ENCODE assay signal across 8 mouse cellular contexts in the genomic region with DNA sequence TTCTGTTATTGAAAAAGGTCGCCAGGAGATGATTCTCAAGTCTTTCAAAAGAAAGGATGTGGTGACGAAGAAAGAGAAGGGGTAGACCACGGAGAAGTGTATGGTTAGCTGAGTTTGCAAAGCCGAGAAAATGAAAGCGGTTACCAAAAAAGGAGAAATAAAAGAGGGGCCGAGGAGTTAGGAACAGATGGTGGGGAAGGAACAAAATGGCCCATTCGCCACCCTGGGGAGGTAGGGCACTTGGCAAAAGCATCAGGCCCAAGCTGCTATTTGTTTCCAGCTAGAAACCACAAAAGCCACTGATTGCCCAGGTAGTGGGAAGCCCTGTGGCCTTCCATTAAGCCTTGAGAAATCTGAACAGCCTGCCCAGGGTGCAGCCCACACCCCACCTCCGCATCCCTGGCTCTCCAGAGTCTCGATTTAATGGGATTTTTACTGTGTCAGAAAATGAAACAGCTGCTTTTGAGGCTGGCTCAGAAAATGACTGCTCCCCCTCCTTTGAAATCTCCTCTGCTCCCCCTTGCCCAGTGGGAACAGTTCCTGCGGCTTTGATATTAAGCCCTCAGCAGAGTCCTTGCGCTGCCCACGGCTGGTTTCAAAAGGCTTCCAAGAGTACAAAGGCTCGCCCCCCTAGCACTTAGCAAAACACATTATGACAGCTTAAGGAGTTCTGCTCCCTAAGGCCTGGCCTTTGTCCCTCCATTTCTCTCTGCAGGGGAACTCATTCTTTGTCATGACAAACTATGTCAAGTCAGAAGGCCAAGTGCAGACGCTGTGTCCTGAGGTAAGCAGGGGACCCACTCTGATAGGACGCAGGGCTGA. TPM values are rescaled to one million over a fixed set of nuclear protein-coding genes. Genes with fewer than 3 reads are reported as not detected.
A peak's percentile ranks its signal among the peaks of the same experiment; 100 is the strongest.
DNase-seq lines count a peak whose midpoint lies in the region; ATAC-seq and TF ChIP-seq lines count a peak whose summit lies in the region.

No protein-coding gene starts in this region.

- no peaks in the 10 kb centered on the region for H3K27me3 ChIP-seq in heart, embryonic 10.5 days (ENCODE audit: insufficient read depth, poor library complexity, severe bottlenecking)
- H3K27me3 ChIP-seq in heart, adult 2 months (ENCODE audit: control insufficient read depth, insufficient read depth, low read length) = no peaks in the 10 kb centered on the region
- no peaks in the 10 kb centered on the region for H3K27me3 ChIP-seq in embryonic facial prominence, embryonic 15.5 days
- no peaks in the 10 kb centered on the region for H3K27me3 ChIP-seq in neural tube, embryonic 14.5 days (ENCODE audit: control insufficient read depth, insufficient read depth, low read length)

- no peak for DNase-seq in heart, embryonic 10.5 days (ENCODE audit: low spot score)
- DNase-seq in heart, adult 2 months = no peak
- peak; percentile 63 to 71 for DNase-seq in right cerebral cortex, adult 2 months (ENCODE audit: low spot score in 2 of 2)
- no peak for DNase-seq in right cerebral cortex, postnatal 4 days
- peak; percentile 55 to 68 for DNase-seq in left cerebral cortex, postnatal 36 days (ENCODE audit: low spot score in 2 of 2)
- no peak for DNase-seq in MN1 (ENCODE audit: low spot score)

- H3K9me3 ChIP-seq in heart, embryonic 10.5 days = no peaks in the 10 kb centered on the region
- no peaks in the 10 kb centered on the region for H3K9me3 ChIP-seq in embryonic facial prominence, embryonic 15.5 days (replicated peaks)
- no peaks in the 10 kb centered on the region for H3K9me3 ChIP-seq in neural tube, embryonic 14.5 days (ENCODE audit: control insufficient read depth, low read length)

- ATAC-seq in embryonic facial prominence, embryonic 15.5 days (ENCODE audit: insufficient number of reproducible peaks, low FRiP score, low TSS enrichment, low read depth) = peak; percentile 72; the same call in 1 of the 2 replicates
- peak; percentile 75; the same call in 1 of the 2 replicates for ATAC-seq in neural tube, embryonic 14.5 days (ENCODE audit: low read depth)

- H3K4me3 ChIP-seq in heart, embryonic 10.5 days = no peak overlapping the region
- no peak overlapping the region for H3K4me3 ChIP-seq in heart, adult 2 months
- H3K4me3 ChIP-seq in embryonic facial prominence, embryonic 15.5 days (replicated peaks) = no peak overlapping the region
- H3K4me3 ChIP-seq in neural tube, embryonic 14.5 days (ENCODE audit: low read depth, low read length) = no peak overlapping the region

- no peak for TF ChIP-seq POLR2A in heart, adult 2 months (IDR thresholded peaks at IDR 0.05; ENCODE audit: insufficient read depth, low read depth, low read length)

- no peak overlapping the region for H3K4me2 ChIP-seq in embryonic facial prominence, embryonic 15.5 days (replicated peaks)
- no peak overlapping the region for H3K4me2 ChIP-seq in neural tube, embryonic 14.5 days (ENCODE audit: low read depth, low read length)

- H3K79me2 ChIP-seq in heart, adult 2 months (replicated peaks; ENCODE audit: control insufficient read depth, insufficient read depth, low read length) = no peaks in the 10 kb centered on the region

- 59% methylated on average over 15 of the region's 15 CpGs for WGBS in heart, embryonic 10.5 days
- 74% methylated on average over 15 of the region's 15 CpGs for WGBS in heart, adult 2 months
- 27% methylated on average over 15 of the region's 15 CpGs for WGBS in embryonic facial prominence, embryonic 15.5 days
- WGBS in neural tube, embryonic 14.5 days = 17% methylated on average over 15 of the region's 15 CpGs

- intact Hi-C loops in heart, adult 2 months (cut with DNase I) = no loop called here
- intact Hi-C loops in left cerebral cortex, postnatal 36 days (cut with DNase I) = loop anchor here (5.0 kb wide), 2 partner anchors 54 to 74 kb away; partner anchors contain the start of gene P2rx4

- H3K27ac ChIP-seq in heart, embryonic 10.5 days = peak overlapping the region; percentile 82
- H3K27ac ChIP-seq in heart, adult 2 months = no peak overlapping the region
- H3K27ac ChIP-seq in embryonic facial prominence, embryonic 15.5 days (replicated peaks) = 0 out of 2 replicates have a peak overlapping the region, but pooled peaks have one; percentile 29
- peak overlapping the region; percentile 79 for H3K27ac ChIP-seq in neural tube, embryonic 14.5 days (ENCODE audit: low read depth, low read length)

- H3K4me1 ChIP-seq in heart, embryonic 10.5 days = peaks cover 37% of the 10 kb centered on the region
- peaks cover 7% of the 10 kb centered on the region for H3K4me1 ChIP-seq in heart, adult 2 months (ENCODE audit: control insufficient read depth, insufficient read depth, low read length)
- peaks cover 21% of the 10 kb centered on the region for H3K4me1 ChIP-seq in embryonic facial prominence, embryonic 15.5 days
- peaks cover 21% of the 10 kb centered on the region for H3K4me1 ChIP-seq in neural tube, embryonic 14.5 days (ENCODE audit: control insufficient read depth, insufficient read depth, low read length)

- TF ChIP-seq CTCF in heart, adult 2 months (IDR thresholded peaks at IDR 0.05) = no peak

- H3K9ac ChIP-seq in heart, adult 2 months (ENCODE audit: low read depth, low read length) = no peak overlapping the region
- no peak overlapping the region for H3K9ac ChIP-seq in embryonic facial prominence, embryonic 15.5 days
- H3K9ac ChIP-seq in neural tube, embryonic 14.5 days (replicated peaks; ENCODE audit: low read depth, low read length) = no peak overlapping the region; the same call in 1 of the 2 replicates

- H3K36me3 ChIP-seq in heart, embryonic 10.5 days = no peaks in the 10 kb centered on the region
- H3K36me3 ChIP-seq in heart, adult 2 months (ENCODE audit: control insufficient read depth, insufficient read depth, low read length) = no peaks in the 10 kb centered on the region
- no peaks in the 10 kb centered on the region for H3K36me3 ChIP-seq in embryonic facial prominence, embryonic 15.5 days
- no peaks in the 10 kb centered on the region for H3K36me3 ChIP-seq in neural tube, embryonic 14.5 days (ENCODE audit: control insufficient read depth, insufficient read depth, low read length)

- TF ChIP-seq EP300 in heart, adult 2 months (IDR thresholded peaks at IDR 0.05; ENCODE audit: insufficient read depth, low read depth, low read length) = no peak

RNA-seq across cellular contexts. Expression of gene P2rx7, which starts 9.9 kb away (rescaled TPM):
- 0.33 and 0.47 TPM in 2 replicates for polyA plus RNA-seq in heart, embryonic 10.5 days (2016; fragmentation: Nextera tagmentation; extraction: Ambion mirVana)
- total RNA-seq in heart, adult 2 months (2021) = 1 to 10 TPM; 2.8 to 3.1 TPM
- 7.2 and 7.4 TPM in 2 replicates for polyA plus RNA-seq in heart, adult 2 months (2012; rRNA removed)
- polyA plus RNA-seq in embryonic facial prominence, embryonic 15.5 days (2015; fragmentation: Nextera tagmentation; extraction: Ambion mirVana) = 3.2 and 3.6 TPM in 2 replicates
- 1 to 10 TPM; 8.0 to 8.8 TPM for total RNA-seq in left cerebral cortex, postnatal 36 days (2021)
- polyA plus RNA-seq in neural tube, embryonic 14.5 days (2014; fragmentation: Nextera tagmentation; extraction: Ambion mirVana) = 3.2 and 5.3 TPM in 2 replicates

RNA-seq across cellular contexts. Expression of gene Ift81, which starts 39.3 kb away (rescaled TPM):
- polyA plus RNA-seq in heart, embryonic 10.5 days (2016; fragmentation: Nextera tagmentation; extraction: Ambion mirVana) = 25.2 and 35.2 TPM in 2 replicates
- total RNA-seq in heart, adult 2 months (2021) = 10 to 100 TPM; 78.1 to 97.0 TPM
- polyA plus RNA-seq in heart, adult 2 months (2012; rRNA removed) = 11.4 and 25.3 TPM in 2 replicates
- 41.4 and 44.8 TPM in 2 replicates for polyA plus RNA-seq in embryonic facial prominence, embryonic 15.5 days (2015; fragmentation: Nextera tagmentation; extraction: Ambion mirVana)
- total RNA-seq in left cerebral cortex, postnatal 36 days (2021) = 10 to 100 TPM; 37.1 to 46.0 TPM
- 55.4 and 68.6 TPM in 2 replicates for polyA plus RNA-seq in neural tube, embryonic 14.5 days (2014; fragmentation: Nextera tagmentation; extraction: Ambion mirVana)

RNA-seq across cellular contexts. Expression of gene P2rx4, which starts 53.7 kb away (rescaled TPM):
- 14.9 and 16.3 TPM in 2 replicates for polyA plus RNA-seq in heart, embryonic 10.5 days (2016; fragmentation: Nextera tagmentation; extraction: Ambion mirVana)
- 10 to 100 TPM; 17.4 to 19.0 TPM for total RNA-seq in heart, adult 2 months (2021)
- polyA plus RNA-seq in heart, adult 2 months (2012; rRNA removed) = 28.9 and 35.0 TPM in 2 replicates
- polyA plus RNA-seq in embryonic facial prominence, embryonic 15.5 days (2015; fragmentation: Nextera tagmentation; extraction: Ambion mirVana) = 23.3 and 25.2 TPM in 2 replicates
- 10 to 100 TPM; 19.2 to 19.3 TPM for total RNA-seq in left cerebral cortex, postnatal 36 days (2021)
- polyA plus RNA-seq in neural tube, embryonic 14.5 days (2014; fragmentation: Nextera tagmentation; extraction: Ambion mirVana) = 12.3 and 14.4 TPM in 2 replicates

Comparison
In these comparisons a context has a peak if more than half of its experiments do, and no peak if none do; other contexts are left out.
1. DNase-seq: peak in right cerebral cortex, adult 2 months (2 of 2) and left cerebral cortex, postnatal 36 days (2 of 2); none in heart, embryonic 10.5 days (single experiment), heart, adult 2 months (0 of 2), right cerebral cortex, postnatal 4 days (single experiment) and MN1 (single experiment).